Mouse (Mus musculus) kidney, postnatal 14 days (tissue): Measurements from ENCODE around the gene Ppp1r3f.

Experiments
- DNase-seq: peaks from one replicate; pipeline ENCODE4 v3.0.0; 2022; ENCODE audit warnings: mixed read lengths

Gene Ppp1r3f

GRCm38 (mm10) chrX:7524961-7525360 lies 49.1 kb downstream of the Ppp1r3f start:
- no peak for DNase-seq
